Mouse (Mus musculus): ENCODE results near the gene Orc4.
"Not testable (repeated sequence)": the region's sequence is repeated elsewhere in the genome, so short reads cannot be mapped to it uniquely, and the experiment has no call there.

DNA sequence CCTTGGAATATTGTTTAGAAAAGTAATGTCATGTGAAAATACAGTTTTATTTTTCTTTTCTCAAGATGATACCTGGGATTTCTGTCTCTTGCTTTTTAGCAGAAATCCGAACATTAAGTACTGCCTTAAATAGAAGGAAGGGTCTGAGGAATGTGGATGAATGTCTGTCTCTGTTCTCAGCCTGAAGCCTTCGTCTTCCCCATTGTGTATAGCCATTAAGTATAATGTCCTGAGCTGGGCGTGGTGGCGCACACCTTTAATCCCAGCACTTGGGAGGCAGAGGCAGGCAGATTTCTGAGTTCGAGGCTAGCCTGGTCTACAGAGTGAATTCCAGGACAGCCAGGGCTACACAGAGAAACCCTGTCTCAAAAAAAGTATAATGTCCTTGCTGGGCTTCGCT, 84.5 kb downstream of the Orc4 start:
- TF ChIP-seq POLR2A (IDR thresholded peaks at IDR 0.05; ENCODE audit: borderline replicate concordance, extremely low read depth, low read depth, low read length); CTCF (IDR thresholded peaks at IDR 0.05; ENCODE audit: insufficient read depth, low read length): not testable (repeated sequence)
